Mouse (Mus musculus) liver, adult 2 months (tissue): ENCODE results near the gene Nhlrc1. TPM values are rescaled to one million over a fixed set of nuclear protein-coding genes. Genes with fewer than 3 reads are reported as not detected.
A peak's percentile ranks its signal among the peaks of the same experiment; 100 is the strongest.

Experiments
- DNase-seq: peaks from one replicate; pipeline ENCODE4 v3.0.0-alpha.2; 2011; ENCODE audit warnings: low read depth, low spot score; ENCODE audit errors: extremely low read depth
- H3K27ac ChIP-seq: fragments of 200-500 bp; replicated peaks from 2 replicates; pipeline ENCODE4 v1.5.1; 2012; ENCODE audit warnings: low read depth, mild to moderate bottlenecking, control low read depth, inconsistent platforms, low read length; ENCODE audit not compliant: insufficient read depth
- H3K27me3 ChIP-seq: fragments of 200-500 bp; 2 replicates; pipeline ENCODE4 v1.6.1; 2012; ENCODE audit warnings: mild to moderate bottlenecking, moderate library complexity, low read length, inconsistent platforms; ENCODE audit not compliant: control insufficient read depth, insufficient read depth
- H3K36me3 ChIP-seq: fragments of 200-500 bp; 2 replicates; pipeline ENCODE4 v1.6.1; 2012; ENCODE audit warnings: low read length, inconsistent platforms; ENCODE audit not compliant: control insufficient read depth, insufficient read depth
- H3K4me1 ChIP-seq: fragments of 200-500 bp; 2 replicates; pipeline ENCODE4 v1.6.1; 2011; ENCODE audit warnings: low read length; ENCODE audit not compliant: control insufficient read depth, insufficient read depth
- H3K4me3 ChIP-seq: fragments of 200-500 bp; 2 replicates; pipeline ENCODE4 v1.5.1; 2011; ENCODE audit warnings: low read depth, mild to moderate bottlenecking, control low read depth, low read length, moderate library complexity; ENCODE audit not compliant: insufficient read depth
- H3K79me2 ChIP-seq: fragments of 200-500 bp; 2 replicates; pipeline ENCODE4 v1.6.1; 2012; ENCODE audit warnings: inconsistent platforms, mild to moderate bottlenecking, low read length, moderate library complexity; ENCODE audit not compliant: control insufficient read depth, insufficient read depth
- H3K9ac ChIP-seq: fragments of 200-500 bp; 2 replicates; pipeline ENCODE4 v1.6.1; 2012; ENCODE audit warnings: low read depth, mild to moderate bottlenecking, control low read depth, inconsistent platforms, low read length
- CTCF ChIP-seq: fragments of 200-500 bp; IDR thresholded peaks from 2 replicates; pipeline ENCODE4 v1.5.1; 2011; ENCODE audit warnings: low read depth, low read length, control low read depth
- POLR2A ChIP-seq: fragments of 200-500 bp; IDR thresholded peaks from 2 replicates; pipeline ENCODE4 v1.6.1; 2011; ENCODE audit warnings: low read length, control low read depth; ENCODE audit not compliant: insufficient read depth; ENCODE audit errors: extremely low read depth
- WGBS: fragments of 180-500 bp; shearing (Covaris S2); methylation state at CpG from one replicate; pipeline ENCODE4 v1.1.7; 2018; 5-methylcytosine and 5-hydroxymethylcytosine counted together
- polyA plus RNA-seq: library from polyadenylated mRNA; depleted of rRNA; stranded (reverse); fragments of >200 nt; gene quantifications from 2 replicates; pipeline ENCODE4 v1.2.3, GENCODE M21; 2012; rRNA removed
- total RNA-seq: library from RNA; depleted of rRNA; stranded (reverse); fragments of >200 nt; gene quantifications from 2 replicates; pipeline ENCODE4 v1.2.3, GENCODE M21; 2014; rRNA removed

Gene Nhlrc1
- 0.40 and 0.83 TPM in 2 replicates for total RNA-seq
- polyA plus RNA-seq = 1.8 and 2.9 TPM in 2 replicates

GRCm38 (mm10) chr13:47014334-47015194 lies at the start of gene Nhlrc1:
Gene Nhlrc1 (minus strand): TSS chr13:47014850.
- Histone ChIP-seq H3K27ac (no peak within 1 kb of the TSS), H3K36me3 (no peaks in the 10 kb centered on the region), H3K4me3 (peak within 1 kb of the TSS; percentile 68), H3K4me1 (0 out of 2 replicates have a peak, but pooled peaks cover 2% of the 10 kb centered on the region), H3K27me3 (no peaks in the 10 kb centered on the region), H3K9ac (peak within 1 kb of the TSS; percentile 86), H3K79me2 (no peaks in the 10 kb centered on the region)
- peak; percentile 46 for DNase-seq
- 3% methylated on average over 73 of the region's 73 CpGs for WGBS
- TF ChIP-seq CTCF (peak; percentile 92), POLR2A (0 out of 2 replicates have a peak, but pooled peaks have one; percentile 18)

- Histone ChIP-seq H3K4me1 (peaks cover 4% of the 10 kb centered on the region), H3K36me3 (peaks cover 29% of the 10 kb centered on the region), H3K9ac (no peak overlapping the region), H3K27ac (no peak overlapping the region), H3K4me3 (no peak overlapping the region), H3K27me3 (no peaks in the 10 kb centered on the region), H3K79me2 (no peaks in the 10 kb centered on the region)
- no peak for DNase-seq
- TF ChIP-seq CTCF (no peak), POLR2A (no peak)
- WGBS = 85% methylated on average over 15 of the region's 15 CpGs
Measured at GRCm38 (mm10) chr13:47063985-47064760, 49.5 kb upstream of the Nhlrc1 start.

GRCm38 (mm10) chr13:47062756-47063155 lies 48.1 kb upstream of the Nhlrc1 start:
- Histone ChIP-seq H3K4me1 (peaks cover 4% of the 10 kb centered on the region), H3K79me2 (no peaks in the 10 kb centered on the region), H3K9ac (no peak overlapping the region), H3K4me3 (no peak overlapping the region), H3K36me3 (peaks cover 29% of the 10 kb centered on the region), H3K27ac (no peak overlapping the region), H3K27me3 (no peaks in the 10 kb centered on the region)
- TF ChIP-seq CTCF (no peak), POLR2A (no peak)
- WGBS = 98% methylated on average over 17 of the region's 17 CpGs
- no peak for DNase-seq

GRCm38 (mm10) chr13:47056781-47057180 lies 42.1 kb upstream of the Nhlrc1 start:
- H3K27ac ChIP-seq = no peak overlapping the region
- H3K4me3 ChIP-seq = no peak overlapping the region
- peaks cover 29% of the 10 kb centered on the region for H3K36me3 ChIP-seq
- H3K4me1 ChIP-seq = peaks cover 2% of the 10 kb centered on the region; the same call in 1 of the 2 replicates
- no peaks in the 10 kb centered on the region for H3K27me3 ChIP-seq
- no peak overlapping the region for H3K9ac ChIP-seq
- no peak for DNase-seq
- no peak for TF ChIP-seq POLR2A
- no peak for TF ChIP-seq CTCF
- WGBS = 90% methylated on average over 5 of the region's 5 CpGs
- H3K79me2 ChIP-seq = no peaks in the 10 kb centered on the region

- H3K4me1 ChIP-seq = no peaks in the 10 kb centered on the region
- H3K4me3 ChIP-seq = no peak overlapping the region
- WGBS = 93% methylated on average over 11 of the region's 11 CpGs
- H3K79me2 ChIP-seq = no peaks in the 10 kb centered on the region
- no peaks in the 10 kb centered on the region for H3K27me3 ChIP-seq
- no peak overlapping the region for H3K27ac ChIP-seq
- TF ChIP-seq CTCF = no peak
- TF ChIP-seq POLR2A = no peak
- DNase-seq = no peak
- H3K36me3 ChIP-seq = peaks cover 29% of the 10 kb centered on the region
- H3K9ac ChIP-seq = no peak overlapping the region
Measured at GRCm38 (mm10) chr13:47056126-47056525, 41.5 kb upstream of the Nhlrc1 start.
